Mouse (Mus musculus): ENCODE data around the gene Gm14137. TPM values are rescaled to one million over a fixed set of nuclear protein-coding genes. Genes with fewer than 3 reads are reported as not detected.

The Gm14137 gene
- total and polyA plus RNA-seq, 3 experiments: 2.3 to 9.2 (median 3.3) TPM

DNA sequence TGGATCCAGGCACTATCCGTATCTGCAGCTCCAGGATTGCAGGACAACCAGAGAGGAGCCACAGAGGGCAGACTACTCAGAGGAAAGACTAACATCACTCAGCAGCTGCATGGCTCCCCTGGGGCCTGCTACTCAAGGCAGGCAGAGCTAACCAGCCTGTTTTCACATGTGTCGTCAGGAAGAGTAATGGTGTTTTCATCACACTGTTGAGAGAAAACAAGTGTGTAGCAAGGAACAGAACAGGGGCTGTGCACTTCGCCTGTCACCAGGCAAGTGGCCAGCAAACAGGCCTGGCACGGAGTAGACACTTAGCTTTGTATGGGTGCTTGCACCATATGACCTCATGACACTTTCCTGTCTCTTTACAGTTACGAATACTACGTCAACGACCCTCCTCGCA lies 2.7 kb upstream of the Gm14137 start (continued):
- TF ChIP-seq MAZ (IDR thresholded peaks at IDR 0.05; ENCODE audit: low read depth, low read length) (no peak), HCFC1 (IDR thresholded peaks at IDR 0.05; ENCODE audit: low read depth, low read length) (no peak), JUN (IDR thresholded peaks at IDR 0.05; ENCODE audit: insufficient read depth, low read depth, low read length) (no peak), NELFE (IDR thresholded peaks at IDR 0.05; ENCODE audit: low read depth, low read length) (no peak), KAT2A (IDR thresholded peaks at IDR 0.05; ENCODE audit: insufficient replicate concordance, low read length) (0 out of 2 replicates have a peak, but pooled peaks have one; percentile 20), BHLHE40 (IDR thresholded peaks at IDR 0.05; ENCODE audit: low read depth, low read length) (peak; percentile 32; the same call in 1 of the 2 replicates), ZMIZ1 (IDR thresholded peaks at IDR 0.05; ENCODE audit: low read depth, low read length) (no peak), POLR2AphosphoS2 (IDR thresholded peaks at IDR 0.05; ENCODE audit: low read depth, low read length) (no peak)

DNA sequence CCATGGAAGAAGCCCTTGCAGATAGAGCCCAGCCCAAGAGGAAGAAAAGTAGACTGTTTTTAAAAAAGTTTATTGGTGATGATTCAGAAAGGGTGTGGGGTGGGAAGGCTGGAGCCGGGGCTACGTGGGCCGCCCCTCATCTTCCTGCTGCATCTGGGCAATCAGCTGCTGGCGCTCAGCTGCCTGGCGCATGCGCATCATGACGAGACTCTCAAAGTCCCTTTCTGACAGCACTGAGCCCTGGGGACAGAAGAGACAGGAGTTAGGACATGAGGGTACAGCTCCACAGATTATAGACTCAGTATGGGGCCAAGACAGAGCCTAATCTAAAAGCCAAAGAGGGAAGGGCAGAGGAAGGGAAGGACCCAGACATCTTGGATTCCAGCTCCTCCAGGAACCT lies 1.9 kb upstream of the Gm14137 start:
- H3K27ac ChIP-seq (ENCODE audit: insufficient read depth, low read depth): 0 out of 2 replicates have a peak overlapping the region, but pooled peaks have one; percentile 50
- peaks cover 1% of the 10 kb centered on the region for H3K27me3 ChIP-seq (replicated peaks)
- H3K4me2 ChIP-seq (ENCODE audit: insufficient read depth, low read depth, poor library complexity, severe bottlenecking): no peak overlapping the region
- dilution Hi-C loops (cut with MboI; ENCODE audit: extremely low pct_ligation_motif_present, extremely low pct_unique_long_range_greater_than_20kb, low sequenced_read_pairs): no loop called here
- no peak overlapping the region for H3K4me3 ChIP-seq (replicated peaks in 1 of 3; ENCODE audit: low read depth in 2 of 3, low read length in 2 of 3, poor library complexity in 1 of 3)
- H3K36me3 ChIP-seq (replicated peaks in 1 of 2; ENCODE audit: control insufficient read depth in 1 of 2, insufficient read depth in 1 of 2, low read length in 1 of 2): peaks cover 0 to 8% of the 10 kb centered on the region in 2 experiments
- TF ChIP-seq USF2 (conservative IDR thresholded peaks at IDR 0.05; ENCODE audit: low read depth, low read length) (no peak), JUND (conservative IDR thresholded peaks at IDR 0.05; ENCODE audit: low read depth, low read length) (no peak), MXI1 (IDR thresholded peaks at IDR 0.05; ENCODE audit: low read depth, low read length) (no peak), TBP (conservative IDR thresholded peaks at IDR 0.05; ENCODE audit: low read depth, low read length) (no peak), EP300 (IDR thresholded peaks at IDR 0.05; ENCODE audit: low read length) (no peak), BHLHE40 (IDR thresholded peaks at IDR 0.05; ENCODE audit: low read depth, low read length) (no peak), USF1 (IDR thresholded peaks at IDR 0.05; ENCODE audit: low read depth, low read length) (no peak), CHD1 (IDR thresholded peaks at IDR 0.05; ENCODE audit: low read depth, low read length) (no peak), KAT2A (IDR thresholded peaks at IDR 0.05; ENCODE audit: insufficient replicate concordance, low read length) (no peak)
- H3K4me1 ChIP-seq (ENCODE audit: control insufficient read depth in 1 of 2, insufficient read depth in 2 of 2): peaks cover 35 to 87% of the 10 kb centered on the region in 2 experiments
- H3K79me2 ChIP-seq (replicated peaks; ENCODE audit: control insufficient read depth, extremely low read depth, insufficient read depth, poor library complexity, severe bottlenecking): no peaks in the 10 kb centered on the region; the same call in 1 of the 2 replicates
- H3K9ac ChIP-seq (ENCODE audit: insufficient read depth, low read depth): no peak overlapping the region
- DNase-seq (ENCODE audit: extremely low read depth): no peak
- in situ Hi-C loops (cut with MboI; ENCODE audit: low pct_ligation_motif_present, low pct_unique_long_range_greater_than_20kb, low sequenced_read_pairs): no loop called here
- no peaks in the 10 kb centered on the region for H3K9me3 ChIP-seq (replicated peaks; ENCODE audit: low read length)

DNA sequence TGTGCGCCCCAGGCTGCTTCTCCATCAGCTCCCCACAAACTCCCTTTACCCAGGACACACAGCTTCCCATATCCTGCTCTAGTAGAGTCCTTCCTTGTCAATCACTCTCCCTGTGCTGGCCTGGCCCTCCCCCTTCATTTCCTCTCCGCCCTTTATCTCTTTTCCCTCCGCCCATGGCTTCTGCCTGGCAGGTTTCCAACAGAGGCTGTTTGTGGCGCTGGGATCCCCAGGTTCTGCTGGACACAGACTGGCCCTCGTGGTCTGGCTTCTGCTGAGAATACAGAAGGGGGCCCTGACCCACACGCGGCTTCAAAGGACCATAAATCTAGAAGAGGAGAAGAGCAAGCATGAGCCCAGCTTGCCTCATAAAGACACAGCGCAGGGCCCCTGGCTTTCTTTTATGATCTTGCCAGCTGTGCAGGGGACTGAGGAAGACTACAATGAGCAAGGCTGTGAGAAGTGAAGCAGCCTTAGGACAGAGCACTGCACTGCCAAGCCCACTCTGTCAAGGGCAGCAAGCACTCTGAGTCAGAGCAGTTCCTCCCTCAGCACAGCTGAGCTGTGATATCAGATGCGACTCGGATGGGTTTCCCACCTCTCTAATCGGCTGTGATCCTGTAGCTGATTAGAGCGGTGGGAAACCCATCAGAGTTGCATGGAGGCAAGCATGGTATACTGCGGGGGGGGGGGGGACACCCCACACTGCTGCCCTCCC lies 1.3 kb upstream of the Gm14137 start:
- H3K4me2 ChIP-seq (ENCODE audit: insufficient read depth, low read depth, poor library complexity, severe bottlenecking): peak overlapping the region; percentile 85
- in situ Hi-C loops (cut with MboI; ENCODE audit: low pct_ligation_motif_present, low pct_unique_long_range_greater_than_20kb, low sequenced_read_pairs): no loop called here
- H3K27ac ChIP-seq (ENCODE audit: insufficient read depth, low read depth): no peak overlapping the region
- H3K9me3 ChIP-seq (replicated peaks; ENCODE audit: low read length): peaks cover 2% of the 10 kb centered on the region
- dilution Hi-C loops (cut with MboI; ENCODE audit: extremely low pct_ligation_motif_present, extremely low pct_unique_long_range_greater_than_20kb, low sequenced_read_pairs): no loop called here
- no peak for TF ChIP-seq CTCF (conservative IDR thresholded peaks at IDR 0.05 in 1 of 2, IDR thresholded peaks at IDR 0.05 in 1 of 2; ENCODE audit: low read depth in 2 of 2, low read length in 2 of 2)
- no peak for TF ChIP-seq SIN3A (IDR thresholded peaks at IDR 0.05; ENCODE audit: low read length)
- no peak; the same call in 1 of the 2 replicates for TF ChIP-seq ETS1 (conservative IDR thresholded peaks at IDR 0.05; ENCODE audit: low read depth, low read length)
- TF ChIP-seq ZNF384 (IDR thresholded peaks at IDR 0.05; ENCODE audit: low read depth, low read length): no peak
- no peak for TF ChIP-seq MEF2A (IDR thresholded peaks at IDR 0.05; ENCODE audit: borderline replicate concordance, low read depth, low read length)
- no peak for TF ChIP-seq NELFE (IDR thresholded peaks at IDR 0.05; ENCODE audit: low read depth, low read length)
- TF ChIP-seq TCF12 (IDR thresholded peaks at IDR 0.05; ENCODE audit: low read depth, low read length): no peak
- no peak for TF ChIP-seq TBP (conservative IDR thresholded peaks at IDR 0.05; ENCODE audit: low read depth, low read length)
- TF ChIP-seq NRF1 (IDR thresholded peaks at IDR 0.05; ENCODE audit: low read depth, low read length): no peak
- TF ChIP-seq CHD2 (IDR thresholded peaks at IDR 0.05; ENCODE audit: low read length): no peak
- TF ChIP-seq POLR2AphosphoS2 (IDR thresholded peaks at IDR 0.05; ENCODE audit: low read depth, low read length): no peak
- no peak for TF ChIP-seq ZKSCAN1 (IDR thresholded peaks at IDR 0.05; ENCODE audit: borderline replicate concordance, low read depth, low read length)
- no peak for TF ChIP-seq ZC3H11A (IDR thresholded peaks at IDR 0.05; ENCODE audit: low read depth, low read length)
- no peak for TF ChIP-seq GABPA (IDR thresholded peaks at IDR 0.05; ENCODE audit: insufficient replicate concordance, low read depth, low read length)
- no peak overlapping the region for H3K9ac ChIP-seq (ENCODE audit: insufficient read depth, low read depth)
- no peak overlapping the region for H3K4me3 ChIP-seq (replicated peaks in 1 of 3; ENCODE audit: low read depth in 2 of 3, low read length in 2 of 3, poor library complexity in 1 of 3)
- H3K27me3 ChIP-seq (replicated peaks): no peaks in the 10 kb centered on the region
- H3K36me3 ChIP-seq (replicated peaks in 1 of 2; ENCODE audit: control insufficient read depth in 1 of 2, insufficient read depth in 1 of 2, low read length in 1 of 2): peaks cover 2 to 11% of the 10 kb centered on the region in 2 experiments
- no peaks in the 10 kb centered on the region; the same call in 1 of the 2 replicates for H3K79me2 ChIP-seq (replicated peaks; ENCODE audit: control insufficient read depth, extremely low read depth, insufficient read depth, poor library complexity, severe bottlenecking)
- peaks cover 37 to 90% of the 10 kb centered on the region in 2 experiments for H3K4me1 ChIP-seq (ENCODE audit: control insufficient read depth in 1 of 2, insufficient read depth in 2 of 2)
- no peak for DNase-seq (ENCODE audit: extremely low read depth)
